Mouse (Mus musculus) monocyte, adult 5-6 weeks (primary cell): ENCODE measurements around the gene Mef2d. TPM values are rescaled to one million over a fixed set of nuclear protein-coding genes. Genes with fewer than 3 reads are reported as not detected.
"Not testable (repeated sequence)": the region's sequence is repeated elsewhere in the genome, so short reads cannot be mapped to it uniquely, and the experiment has no call there.

Experiments
- ATAC-seq: fragments of 153-309, 156-312 bp; replicated peaks from 2 replicates; pipeline ENCODE4 v1.8.0; 2017; ENCODE audit warnings: mild to moderate bottlenecking; ENCODE audit not compliant: low TSS enrichment, insufficient number of reproducible peaks, severe bottlenecking, poor library complexity, low FRiP score
- total RNA-seq: library from RNA; stranded (forward); fragments of 200-1000, 200-491, 200-594 nt; gene quantifications from 3 replicates; pipeline ENCODE4 v1.2.3, GENCODE M21; 2017

Gene Mef2d
- total RNA-seq, 1 experiment from 2014 or later = 94.8 TPM

- no peak for ATAC-seq
Observed at GRCm38 (mm10) chr3:88170361-88170760, 28.2 kb downstream of the Mef2d start.

- 0 out of 2 replicates have a peak, but pooled peaks have one; percentile 2 for ATAC-seq
Observed at GRCm38 (mm10) chr3:88172440-88172839, 30.3 kb downstream of the Mef2d start.

GRCm38 (mm10) chr3:88173375-88173774 lies 31.2 kb downstream of the Mef2d start:
- no peak for ATAC-seq

GRCm38 (mm10) chr3:88174894-88175293 lies 32.7 kb downstream of the Mef2d start:
- no peak for ATAC-seq

- ATAC-seq = no peak
Observed at GRCm38 (mm10) chr3:88177106-88177505, 34.9 kb downstream of the Mef2d start.

- peak; percentile 94 for ATAC-seq
Observed at GRCm38 (mm10) chr3:88177562-88178345, 35.6 kb downstream of the Mef2d start.

GRCm38 (mm10) chr3:88178346-88178733 lies 36.2 kb downstream of the Mef2d start:
- ATAC-seq = not testable (repeated sequence)

- no peak for ATAC-seq
Observed at GRCm38 (mm10) chr3:88178986-88179385, 36.8 kb downstream of the Mef2d start.

GRCm38 (mm10) chr3:88181374-88181773 lies 39.2 kb downstream of the Mef2d start:
- ATAC-seq = no peak

- no peak for ATAC-seq
Observed at GRCm38 (mm10) chr3:88186424-88186823, 44.3 kb downstream of the Mef2d start.

- peak; percentile 63 for ATAC-seq
Observed at GRCm38 (mm10) chr3:88191146-88191545, 49.0 kb downstream of the Mef2d start.

GRCm38 (mm10) chr3:88191820-88192616 lies 49.8 kb downstream of the Mef2d start:
- ATAC-seq = 0 out of 2 replicates have a peak, but pooled peaks have one; percentile 28

GRCm38 (mm10) chr3:88197741-88198504 lies 55.8 kb downstream of the Mef2d start:
- ATAC-seq = no peak

- no peak for ATAC-seq
Observed at GRCm38 (mm10) chr3:88198505-88199020, 56.4 kb downstream of the Mef2d start.

- no peak for ATAC-seq
Observed at GRCm38 (mm10) chr3:88199541-88200110, 57.5 kb downstream of the Mef2d start.

- no peak for ATAC-seq
Observed at GRCm38 (mm10) chr3:88200161-88200971, 58.2 kb downstream of the Mef2d start.

- ATAC-seq = no peak
Observed at GRCm38 (mm10) chr3:88200972-88201330, 58.8 kb downstream of the Mef2d start.

GRCm38 (mm10) chr3:88201640-88202039 lies 59.5 kb downstream of the Mef2d start:
- no peak for ATAC-seq
